Mouse (Mus musculus) cerebellum, postnatal 36 days (tissue): ENCODE measurements at regions not wholly inside any gene's neighbourhood (a gene's known extent, or its start where the extent isn't known, plus 50 kb on each side); places are given as distances from the start of the nearest gene placed in this dataset.

ENCODE experiments used
- DNase-seq, 2 experiments: peaks; one replicate each; pipeline ENCODE4 v3.0.0; 2021 to 2022; ENCODE audit warnings: mixed read lengths in 2 of 2

- DNase-seq, result peak; percentile 44 to 45
These were observed 134.3 kb downstream of the Nufip1 start for GRCm38 (mm10) chr14:76245063-76245396.

- no peak for DNase-seq
These were observed 137.0 kb downstream of the Nufip1 start for GRCm38 (mm10) chr14:76247664-76248063.

GRCm38 (mm10) chr14:76253850-76254249 is 143.2 kb downstream of the Nufip1 start:
- no peak for DNase-seq

- peak; percentile 56 to 57 for DNase-seq
These were observed 144.1 kb downstream of the Nufip1 start for GRCm38 (mm10) chr14:76254565-76255501.

GRCm38 (mm10) chr14:76255971-76256370 is 145.3 kb downstream of the Nufip1 start:
- DNase-seq, result no peak

GRCm38 (mm10) chr14:76258626-76259025 is 147.9 kb downstream of the Nufip1 start:
- DNase-seq, result no peak

GRCm38 (mm10) chr14:76260628-76261293 is 150.1 kb downstream of the Nufip1 start:
- no peak for DNase-seq

- DNase-seq, result no peak
These were observed 151.1 kb upstream of the Tsc22d1 start for GRCm38 (mm10) chr14:76263682-76264081.

- DNase-seq, result no peak
These were observed 148.9 kb upstream of the Tsc22d1 start for GRCm38 (mm10) chr14:76265819-76266218.

GRCm38 (mm10) chr14:76266249-76266648 is 148.5 kb upstream of the Tsc22d1 start:
- no peak for DNase-seq

GRCm38 (mm10) chr14:76267091-76267490 is 147.7 kb upstream of the Tsc22d1 start:
- DNase-seq, result no peak

- DNase-seq, result no peak
These were observed 143.6 kb upstream of the Tsc22d1 start for GRCm38 (mm10) chr14:76271190-76271589.

GRCm38 (mm10) chr14:76272840-76273239 is 141.9 kb upstream of the Tsc22d1 start:
- DNase-seq, result no peak

- no peak for DNase-seq
These were observed 138.1 kb upstream of the Tsc22d1 start for GRCm38 (mm10) chr14:76276655-76277054.

GRCm38 (mm10) chr14:76278751-76279450 is 135.9 kb upstream of the Tsc22d1 start:
- no peak for DNase-seq

- no peak for DNase-seq
These were observed 135.2 kb upstream of the Tsc22d1 start for GRCm38 (mm10) chr14:76279561-76279960.

- DNase-seq, result no peak
These were observed 132.9 kb upstream of the Tsc22d1 start for GRCm38 (mm10) chr14:76281867-76282266.

- no peak for DNase-seq
These were observed 127.0 kb upstream of the Tsc22d1 start for GRCm38 (mm10) chr14:76287768-76288167.

- no peak for DNase-seq
These were observed 124.3 kb upstream of the Tsc22d1 start for GRCm38 (mm10) chr14:76290401-76291018.

- no peak for DNase-seq
These were observed 122.5 kb upstream of the Tsc22d1 start for GRCm38 (mm10) chr14:76292211-76292610.

- DNase-seq, result no peak
These were observed 119.2 kb upstream of the Tsc22d1 start for GRCm38 (mm10) chr14:76295411-76296169.

- DNase-seq, result no peak
These were observed 116.9 kb upstream of the Tsc22d1 start for GRCm38 (mm10) chr14:76297864-76298263.
